Mouse (Mus musculus) urinary bladder, postnatal 36 days (tissue): ENCODE measurements around the gene Crygn.

ENCODE experiments used
- DNase-seq, 2 experiments: peaks; one replicate each; pipeline ENCODE4 v3.0.0; 2022; ENCODE audit warnings: low spot score in 2 of 2, mixed read lengths in 1 of 2

Crygn gene

GRCm38 (mm10) chr5:24709962-24710361 is 47.8 kb downstream of the Crygn start:
- DNase-seq = peak in 1 of 2 experiments; percentile 51

GRCm38 (mm10) chr5:24704615-24705014 is 53.2 kb downstream of the Crygn start:
- DNase-seq = no peak

GRCm38 (mm10) chr5:24701271-24701670 is 56.5 kb downstream of the Crygn start:
- no peak for DNase-seq
